Mouse (Mus musculus) gonadal fat pad, adult 2 months (tissue): ENCODE results near the gene Rsrc2. TPM values are rescaled to one million over a fixed set of nuclear protein-coding genes. Genes with fewer than 3 reads are reported as not detected.
"Not testable (repeated sequence)": the region's sequence is repeated elsewhere in the genome, so short reads cannot be mapped to it uniquely, and the experiment has no call there.

Experiments used
- DNase-seq: peaks from one replicate; pipeline ENCODE4 v3.0.0-alpha.2; 2012; ENCODE audit warnings: low read depth
- polyA plus RNA-seq: library from polyadenylated mRNA; depleted of rRNA; stranded (reverse); fragments of >200 nt; gene quantifications from 2 replicates; pipeline ENCODE4 v1.2.3, GENCODE M21; 2012; rRNA removed

The Rsrc2 gene
- 11.9 and 13.3 TPM in 2 replicates for polyA plus RNA-seq

GRCm38 (mm10) chr5:123749065-123750064 lies at the start of gene Rsrc2, which contains the start of gene Kntc1:
Gene Rsrc2 (minus strand): TSS chr5:123749414.
Gene Kntc1 (plus strand): TSS chr5:123749716.
- peak; percentile 96 for DNase-seq

- no peak for DNase-seq
Observed at GRCm38 (mm10) chr5:123793081-123793480, 43.9 kb upstream of the Rsrc2 start.

- DNase-seq, result no peak
Observed at GRCm38 (mm10) chr5:123788976-123789375, 39.8 kb upstream of the Rsrc2 start.

GRCm38 (mm10) chr5:123781864-123782263 lies 32.6 kb upstream of the Rsrc2 start:
- no peak for DNase-seq

GRCm38 (mm10) chr5:123780716-123781115 lies 31.5 kb upstream of the Rsrc2 start:
- no peak for DNase-seq

GRCm38 (mm10) chr5:123773441-123773840 lies 24.2 kb upstream of the Rsrc2 start:
- DNase-seq, result no peak

- not testable (repeated sequence) for DNase-seq
Observed at GRCm38 (mm10) chr5:123766455-123766854, 17.2 kb upstream of the Rsrc2 start.

- no peak for DNase-seq
Observed at GRCm38 (mm10) chr5:123765506-123765905, 16.3 kb upstream of the Rsrc2 start.

- DNase-seq, result no peak
Observed at GRCm38 (mm10) chr5:123748339-123749064, 712 bp downstream of the Rsrc2 start.

- DNase-seq, result no peak
Observed at GRCm38 (mm10) chr5:123747604-123748003, 1.6 kb downstream of the Rsrc2 start.

GRCm38 (mm10) chr5:123746253-123746652 lies 3.0 kb downstream of the Rsrc2 start:
- no peak for DNase-seq

- DNase-seq, result no peak
Observed at GRCm38 (mm10) chr5:123744358-123744757, 4.9 kb downstream of the Rsrc2 start.

GRCm38 (mm10) chr5:123730981-123731380 lies 18.2 kb downstream of the Rsrc2 start:
- DNase-seq, result no peak

GRCm38 (mm10) chr5:123723816-123724215 lies 25.4 kb downstream of the Rsrc2 start:
- not testable (repeated sequence) for DNase-seq

- peak; percentile 72 for DNase-seq
Observed at GRCm38 (mm10) chr5:123720328-123721311, 28.6 kb downstream of the Rsrc2 start, which contains the start of gene Zcchc8. Gene Zcchc8 (minus strand): TSS chr5:123721100.

GRCm38 (mm10) chr5:123714622-123715021 lies 34.6 kb downstream of the Rsrc2 start:
- no peak for DNase-seq

- DNase-seq, result no peak
Observed at GRCm38 (mm10) chr5:123713782-123714181, 35.4 kb downstream of the Rsrc2 start.

GRCm38 (mm10) chr5:123709571-123709970 lies 39.6 kb downstream of the Rsrc2 start:
- DNase-seq, result no peak

GRCm38 (mm10) chr5:123708598-123708997 lies 40.6 kb downstream of the Rsrc2 start:
- DNase-seq, result no peak

GRCm38 (mm10) chr5:123700625-123701024 lies 48.6 kb downstream of the Rsrc2 start:
- DNase-seq, result no peak

GRCm38 (mm10) chr5:123699198-123699597 lies 50.0 kb downstream of the Rsrc2 start:
- no peak for DNase-seq
